Mouse (Mus musculus): ENCODE results near the gene Fgd5. TPM values are rescaled to one million over a fixed set of nuclear protein-coding genes. Genes with fewer than 3 reads are reported as not detected.

Fgd5 gene
- total and polyA plus RNA-seq, 3 experiments = 0.03 TPM; not detected in 2

DNA sequence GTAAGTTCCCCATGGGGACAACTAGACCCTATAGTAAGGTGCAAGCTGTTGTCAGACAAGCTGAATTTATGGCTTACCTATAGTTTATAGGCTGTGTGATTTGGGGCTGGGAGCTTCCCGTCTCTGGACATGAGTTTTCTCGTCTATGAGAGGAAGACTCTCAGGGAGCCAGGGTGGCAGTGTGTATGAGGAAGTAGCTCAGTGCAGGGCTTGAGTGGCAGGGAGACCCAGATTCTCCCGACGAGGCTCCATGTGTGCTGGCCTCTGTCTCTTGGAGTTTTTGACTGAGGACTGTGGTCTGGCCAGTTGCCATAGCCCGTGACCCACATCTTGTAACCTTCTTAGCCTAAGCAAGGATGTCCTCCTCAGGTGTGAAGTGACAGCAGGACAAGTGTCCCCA is 33.7 kb downstream of the Fgd5 start:
- H3K36me3 ChIP-seq (ENCODE audit: control insufficient read depth in 1 of 2, insufficient read depth in 2 of 2, low read length in 2 of 2) = no peaks in the 10 kb centered on the region
- no peak for DNase-seq (ENCODE audit: low read depth, low spot score)
- H3K27me3 ChIP-seq (ENCODE audit: control insufficient read depth in 1 of 2, insufficient read depth in 2 of 2, low read length in 2 of 2) = peaks cover 0 to 1% of the 10 kb centered on the region in 2 experiments; a peak in 2 of 4 replicates
- H3K9me3 ChIP-seq (replicated peaks; ENCODE audit: insufficient read depth, low read length) = no peaks in the 10 kb centered on the region
- no peak overlapping the region for H3K4me3 ChIP-seq (ENCODE audit: control insufficient read depth in 1 of 2, insufficient read depth in 1 of 2, low read depth in 2 of 2, low read length in 2 of 2)
- no peak overlapping the region for H3K9ac ChIP-seq (ENCODE audit: control insufficient read depth, low read depth, low read length, poor library complexity, severe bottlenecking)
- H3K79me2 ChIP-seq (ENCODE audit: control insufficient read depth, insufficient read depth, low read length, poor library complexity) = no peaks in the 10 kb centered on the region
- no peak for TF ChIP-seq ZKSCAN1 (IDR thresholded peaks at IDR 0.05; ENCODE audit: low read depth, low read length)
- no peak for TF ChIP-seq BHLHE40 (IDR thresholded peaks at IDR 0.05; ENCODE audit: borderline replicate concordance, low read depth, low read length)
- TF ChIP-seq UBTF (IDR thresholded peaks at IDR 0.05; ENCODE audit: borderline replicate concordance, insufficient read depth, low read depth, low read length) = no peak
- no peak for TF ChIP-seq JUND (IDR thresholded peaks at IDR 0.05; ENCODE audit: low read depth, low read length)
- TF ChIP-seq MYC (IDR thresholded peaks at IDR 0.05; ENCODE audit: low read depth, low read length) = no peak
- no peak for TF ChIP-seq ZC3H11A (IDR thresholded peaks at IDR 0.05; ENCODE audit: low read depth, low read length)
- no peak for TF ChIP-seq MEF2A (IDR thresholded peaks at IDR 0.05; ENCODE audit: extremely low read depth, insufficient replicate concordance, low read depth, low read length, poor library complexity, severe bottlenecking)
- no peak for TF ChIP-seq ETS1 (IDR thresholded peaks at IDR 0.05; ENCODE audit: low read depth, low read length)
- TF ChIP-seq TCF12 (IDR thresholded peaks at IDR 0.05; ENCODE audit: low read depth, low read length) = no peak
- TF ChIP-seq CHD1 (IDR thresholded peaks at IDR 0.05; ENCODE audit: low read depth, low read length) = no peak
- no peak for TF ChIP-seq POLR2A (IDR thresholded peaks at IDR 0.05; ENCODE audit: control insufficient read depth in 1 of 2, insufficient read depth in 1 of 2, low read depth in 1 of 2, low read length in 2 of 2, poor library complexity in 1 of 2)
- TF ChIP-seq CHD2 (IDR thresholded peaks at IDR 0.05; ENCODE audit: low read length) = no peak
- TF ChIP-seq RAD21 (IDR thresholded peaks at IDR 0.05; ENCODE audit: low read depth, low read length) = no peak
- TF ChIP-seq NELFE (IDR thresholded peaks at IDR 0.05; ENCODE audit: low read depth, low read length) = no peak
- no peak for TF ChIP-seq HCFC1 (IDR thresholded peaks at IDR 0.05; ENCODE audit: low read depth, low read length)
- no peak for TF ChIP-seq GABPA (IDR thresholded peaks at IDR 0.05; ENCODE audit: low read depth, low read length)
- TF ChIP-seq MAFK (IDR thresholded peaks at IDR 0.05; ENCODE audit: borderline replicate concordance, low read depth, low read length) = no peak
- no peak for TF ChIP-seq E2F4 (IDR thresholded peaks at IDR 0.05; ENCODE audit: borderline replicate concordance, low read depth, low read length)
- no peak for TF ChIP-seq TAL1 (IDR thresholded peaks at IDR 0.05; ENCODE audit: low read length)
- H3K27ac ChIP-seq (ENCODE audit: control insufficient read depth, low read depth, low read length) = no peak overlapping the region
- H3K4me1 ChIP-seq (ENCODE audit: control insufficient read depth in 1 of 2, insufficient read depth in 2 of 2, low read length in 2 of 2) = no peaks in the 10 kb centered on the region

DNA sequence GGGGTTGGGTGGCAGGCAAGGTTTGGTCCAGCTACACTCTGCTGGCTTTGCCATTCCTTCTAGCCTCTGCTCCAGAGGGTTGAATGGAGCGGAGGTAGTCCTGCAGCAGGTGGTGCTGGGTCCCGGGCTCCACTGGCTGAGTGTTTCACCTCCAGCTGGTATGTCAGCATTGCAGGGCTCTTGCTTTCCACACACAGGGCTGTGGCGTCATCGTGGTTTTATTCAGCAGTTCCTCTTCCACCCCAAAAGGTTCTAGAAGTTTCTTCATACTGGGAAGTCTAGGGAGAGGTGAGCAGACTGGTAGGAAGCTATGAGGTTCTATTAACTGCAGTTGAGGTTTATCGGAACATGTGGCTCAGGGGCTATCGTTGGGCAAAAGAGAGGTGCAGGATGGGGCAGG is 34.4 kb downstream of the Fgd5 start:
- H3K27ac ChIP-seq (ENCODE audit: control insufficient read depth, low read depth, low read length) = no peak overlapping the region

More for the DNA sequence above, 34.4 kb downstream of the Fgd5 start:
- TF ChIP-seq MAZ (IDR thresholded peaks at IDR 0.05; ENCODE audit: low read depth, low read length) (no peak), SIN3A (IDR thresholded peaks at IDR 0.05; ENCODE audit: low read length) (no peak)
- H3K4me1 ChIP-seq (ENCODE audit: control insufficient read depth in 1 of 2, insufficient read depth in 2 of 2, low read length in 2 of 2) = no peaks in the 10 kb centered on the region
- no peak overlapping the region for H3K4me3 ChIP-seq (ENCODE audit: control insufficient read depth in 1 of 2, insufficient read depth in 1 of 2, low read depth in 2 of 2, low read length in 2 of 2)
- H3K79me2 ChIP-seq (ENCODE audit: control insufficient read depth, insufficient read depth, low read length, poor library complexity) = no peaks in the 10 kb centered on the region
- H3K27me3 ChIP-seq (ENCODE audit: control insufficient read depth in 1 of 2, insufficient read depth in 2 of 2, low read length in 2 of 2) = peaks cover 0 to 1% of the 10 kb centered on the region in 2 experiments; a peak in 2 of 4 replicates
- DNase-seq (ENCODE audit: low read depth, low spot score) = no peak
- H3K9ac ChIP-seq (ENCODE audit: control insufficient read depth, low read depth, low read length, poor library complexity, severe bottlenecking) = no peak overlapping the region
- H3K9me3 ChIP-seq (replicated peaks; ENCODE audit: insufficient read depth, low read length) = no peaks in the 10 kb centered on the region
- no peaks in the 10 kb centered on the region for H3K36me3 ChIP-seq (ENCODE audit: control insufficient read depth in 1 of 2, insufficient read depth in 2 of 2, low read length in 2 of 2)
